Mouse (Mus musculus) kidney, embryonic 15.5 days (tissue): ENCODE results near the gene Camk2b. TPM values are rescaled to one million over a fixed set of nuclear protein-coding genes. Genes with fewer than 3 reads are reported as not detected.
"Not testable (repeated sequence)": the region's sequence is repeated elsewhere in the genome, so short reads cannot be mapped to it uniquely, and the experiment has no call there.

Experiments
- ATAC-seq: fragments of 200-750 bp; cut with Nextera tagmentation; replicated peaks from 2 replicates; pipeline ENCODE4 v1.8.0; 2017; ENCODE audit warnings: moderate TSS enrichment; ENCODE audit not compliant: low FRiP score
- H3K27ac ChIP-seq: fragments of 300-500 bp; sonication (generic); 2 replicates; pipeline ENCODE4 v1.5.1; 2015; ENCODE audit warnings: mild to moderate bottlenecking, inconsistent platforms
- H3K27me3 ChIP-seq: fragments of 300-500 bp; sonication (generic); 2 replicates; pipeline ENCODE4 v1.6.1; 2015; ENCODE audit warnings: inconsistent platforms
- H3K36me3 ChIP-seq: fragments of 300-500 bp; sonication (generic); 2 replicates; pipeline ENCODE4 v1.6.1; 2015; ENCODE audit warnings: inconsistent platforms
- H3K4me1 ChIP-seq: fragments of 300-500 bp; sonication (generic); 2 replicates; pipeline ENCODE4 v1.6.1; 2015; ENCODE audit warnings: inconsistent platforms
- H3K4me2 ChIP-seq: fragments of 300-500 bp; sonication (generic); 2 replicates; pipeline ENCODE4 v1.6.1; 2015; ENCODE audit warnings: moderate library complexity, mild to moderate bottlenecking, inconsistent platforms
- H3K4me3 ChIP-seq: fragments of 300-500 bp; sonication (generic); replicated peaks from 2 replicates; pipeline ENCODE4 v1.5.1; 2015; ENCODE audit warnings: mild to moderate bottlenecking, inconsistent platforms
- H3K9ac ChIP-seq: fragments of 300-500 bp; sonication (generic); 2 replicates; pipeline ENCODE4 v1.6.1; 2015; ENCODE audit warnings: mild to moderate bottlenecking, inconsistent platforms
- H3K9me3 ChIP-seq: fragments of 300-500 bp; sonication (generic); replicated peaks from 2 replicates; pipeline ENCODE4 v1.6.1; 2016; ENCODE audit warnings: inconsistent platforms
- WGBS: fragments of 180-500 bp; shearing (Covaris S2); methylation state at CpG from one replicate; pipeline ENCODE4 v1.1.7; 2015; ENCODE audit warnings: mixed read lengths; 5-methylcytosine and 5-hydroxymethylcytosine counted together
- polyA plus RNA-seq: library from polyadenylated mRNA; unstranded; fragments of >200 nt; fragmentation: Nextera tagmentation; extraction: Ambion mirVana; gene quantifications from 2 replicates; pipeline ENCODE4 v1.2.1, GENCODE M21; 2015

Gene Camk2b
- 4.3 and 4.5 TPM in 2 replicates for polyA plus RNA-seq

DNA sequence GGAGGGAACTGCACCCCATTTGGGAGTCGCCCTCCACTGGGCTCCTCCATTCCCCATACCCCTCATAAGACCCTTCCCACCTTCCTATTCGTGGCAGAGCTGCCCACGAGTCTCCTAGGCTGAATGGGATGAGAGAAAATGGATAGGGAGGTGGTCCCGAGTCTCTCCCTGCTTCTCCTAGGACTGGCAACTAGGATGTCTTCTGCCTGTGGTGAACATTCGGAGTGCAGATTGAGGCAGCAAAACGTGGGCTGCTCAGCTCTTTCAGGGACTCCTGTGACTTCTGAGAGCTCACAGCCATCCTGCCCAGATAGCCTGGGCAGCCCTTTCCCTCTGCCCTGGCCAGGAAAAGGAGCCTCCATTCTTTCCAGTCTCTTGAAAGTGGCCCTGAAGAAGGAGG, at the start of gene Camk2b:
TSS of gene Camk2b (minus strand) at position 187 of the 400 bp plus-strand sequence.
- no peaks in the 10 kb centered on the region for H3K36me3 ChIP-seq
- ATAC-seq: no peak
- peak within 1 kb of the TSS; percentile 61 for H3K4me3 ChIP-seq
- 7% methylated on average over 6 of the region's 6 CpGs for WGBS
- H3K9me3 ChIP-seq: no peaks in the 10 kb centered on the region
- peaks cover 88% of the 10 kb centered on the region for H3K27me3 ChIP-seq
- no peak within 1 kb of the TSS for H3K27ac ChIP-seq
- H3K9ac ChIP-seq: peak within 1 kb of the TSS; percentile 43
- H3K4me1 ChIP-seq: peaks cover 25% of the 10 kb centered on the region
- H3K4me2 ChIP-seq: peak within 1 kb of the TSS; percentile 99

DNA sequence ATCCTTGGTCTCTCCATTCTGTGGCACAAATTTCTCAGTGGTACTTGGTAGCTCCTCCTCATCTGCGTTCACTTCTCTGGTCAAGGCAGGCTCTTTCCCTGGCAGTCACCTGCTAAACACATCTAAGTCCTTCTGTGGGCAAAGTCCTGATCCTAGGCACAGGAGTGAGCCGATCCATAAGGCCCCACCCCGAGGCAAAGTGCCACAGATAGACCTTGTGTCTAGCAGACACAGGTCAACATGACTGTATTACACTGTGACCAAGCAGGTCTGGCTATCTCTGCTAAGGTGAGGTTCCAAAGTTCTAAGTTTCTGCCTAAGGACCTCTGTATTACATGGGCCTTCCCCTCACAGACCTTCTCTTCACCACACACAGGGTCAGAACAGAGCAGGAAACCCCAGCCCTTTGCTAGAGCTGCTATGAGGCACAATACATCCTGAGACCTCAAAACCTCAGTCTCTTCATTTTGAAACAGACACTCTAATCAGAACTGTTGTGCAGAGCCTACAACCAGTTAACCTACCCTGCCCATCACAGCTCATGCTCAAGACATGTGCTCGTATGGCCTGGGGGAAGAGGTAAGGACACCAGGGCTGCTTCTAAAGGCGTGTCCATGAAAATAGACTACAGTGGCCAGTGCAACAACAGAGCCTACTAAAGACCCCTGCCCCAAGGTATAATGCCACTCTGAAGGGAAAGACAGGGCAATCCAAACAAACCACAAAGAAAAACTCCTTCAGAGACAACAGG, 45.7 kb upstream of the Camk2b start:
- no peak for ATAC-seq
- 93% methylated on average over 5 of the region's 5 CpGs for WGBS
- H3K27ac ChIP-seq: no peak overlapping the region
- no peak overlapping the region for H3K4me2 ChIP-seq
- no peaks in the 10 kb centered on the region for H3K9me3 ChIP-seq
- no peak overlapping the region for H3K4me3 ChIP-seq
- peaks cover 69% of the 10 kb centered on the region for H3K36me3 ChIP-seq
- no peak overlapping the region for H3K9ac ChIP-seq
- H3K27me3 ChIP-seq: no peaks in the 10 kb centered on the region
- H3K4me1 ChIP-seq: no peaks in the 10 kb centered on the region

GRCm38 (mm10) chr11:6109990-6110389, 43.8 kb upstream of the Camk2b start:
- no peak for ATAC-seq
- Histone ChIP-seq H3K27me3 (no peaks in the 10 kb centered on the region), H3K4me3 (no peak overlapping the region), H3K27ac (no peak overlapping the region), H3K9me3 (no peaks in the 10 kb centered on the region), H3K9ac (no peak overlapping the region), H3K4me2 (no peak overlapping the region), H3K4me1 (no peaks in the 10 kb centered on the region), H3K36me3 (peaks cover 85% of the 10 kb centered on the region)

DNA sequence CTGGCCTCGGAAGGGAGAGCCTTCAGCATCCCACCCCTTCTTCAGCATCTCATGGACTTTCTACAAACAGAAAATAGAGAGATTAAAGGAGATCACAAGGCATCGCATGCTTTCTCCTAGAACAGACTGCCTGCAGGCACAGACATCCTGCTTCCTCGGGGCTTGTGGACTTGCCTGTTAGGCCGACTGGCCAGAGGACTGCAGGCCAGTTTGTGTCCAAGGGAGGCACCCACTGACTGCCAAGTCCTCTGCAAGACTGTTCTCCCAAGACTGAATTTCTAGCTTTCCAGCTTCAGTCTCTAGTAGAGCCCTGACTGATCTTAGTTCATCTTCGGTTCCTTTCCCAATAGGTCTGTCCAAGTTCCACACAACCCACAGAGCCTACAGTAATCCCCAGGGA, 42.1 kb upstream of the Camk2b start:
- Histone ChIP-seq H3K9me3 (no peaks in the 10 kb centered on the region), H3K36me3 (peaks cover 86% of the 10 kb centered on the region), H3K27me3 (no peaks in the 10 kb centered on the region), H3K4me3 (no peak overlapping the region), H3K4me1 (no peaks in the 10 kb centered on the region), H3K27ac (no peak overlapping the region), H3K4me2 (no peak overlapping the region), H3K9ac (no peak overlapping the region)
- no peak for ATAC-seq
- WGBS: 91% methylated on average over 5 of the region's 5 CpGs

- no peaks in the 10 kb centered on the region for H3K9me3 ChIP-seq
- no peak for ATAC-seq
- 89% methylated on average over 3 of the region's 3 CpGs for WGBS
Observed at GRCm38 (mm10) chr11:6107722-6108121, 41.6 kb upstream of the Camk2b start.

GRCm38 (mm10) chr11:6104734-6105133, 38.6 kb upstream of the Camk2b start:
- Histone ChIP-seq H3K9me3 (no peaks in the 10 kb centered on the region), H3K9ac (no peak overlapping the region), H3K36me3 (peaks cover 52% of the 10 kb centered on the region), H3K4me2 (no peak overlapping the region), H3K4me1 (0 out of 2 replicates have a peak, but pooled peaks cover 2% of the 10 kb centered on the region), H3K4me3 (no peak overlapping the region), H3K27ac (no peak overlapping the region), H3K27me3 (no peaks in the 10 kb centered on the region)
- WGBS: 90% methylated on average over 5 of the region's 5 CpGs
- ATAC-seq: no peak

More at GRCm38 (mm10) chr11:6107722-6108121, 41.6 kb upstream of the Camk2b start:
- H3K27me3 ChIP-seq: no peaks in the 10 kb centered on the region
- H3K9ac ChIP-seq: no peak overlapping the region
- H3K36me3 ChIP-seq: peaks cover 81% of the 10 kb centered on the region
- no peak overlapping the region for H3K27ac ChIP-seq
- H3K4me1 ChIP-seq: no peaks in the 10 kb centered on the region
- no peak overlapping the region for H3K4me3 ChIP-seq
- H3K4me2 ChIP-seq: no peak overlapping the region

DNA sequence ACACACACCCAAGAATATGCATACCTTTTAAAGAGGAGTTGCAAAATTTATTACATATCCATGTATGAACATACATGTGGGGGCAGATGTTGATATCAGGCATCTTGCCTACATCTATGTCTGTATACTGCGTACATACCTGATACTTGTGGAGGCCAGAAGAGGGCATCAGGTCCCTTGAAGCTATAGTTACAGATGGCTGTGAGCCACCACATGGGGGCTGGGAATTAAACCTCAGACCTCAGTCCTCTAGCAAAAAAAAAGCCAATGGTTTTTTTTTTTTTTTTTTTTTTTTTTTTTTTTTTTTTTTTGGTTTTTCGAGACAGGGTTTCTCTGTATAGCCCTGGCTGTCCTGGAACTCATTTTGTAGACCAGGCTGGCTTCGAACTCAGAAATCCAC, 30.5 kb upstream of the Camk2b start:
- ATAC-seq, H3K9ac ChIP-seq, H3K4me1 ChIP-seq, H3K4me3 ChIP-seq, H3K4me2 ChIP-seq, H3K27ac ChIP-seq, H3K9me3 ChIP-seq, H3K36me3 ChIP-seq, H3K27me3 ChIP-seq: not testable (repeated sequence)
- WGBS: 87% methylated on average over 3 of the region's 3 CpGs

- Histone ChIP-seq H3K4me3 (no peak overlapping the region), H3K27ac (no peak overlapping the region), H3K4me2 (no peak overlapping the region), H3K9me3 (no peaks in the 10 kb centered on the region), H3K27me3 (no peaks in the 10 kb centered on the region), H3K4me1 (peaks cover 12% of the 10 kb centered on the region), H3K9ac (no peak overlapping the region), H3K36me3 (no peaks in the 10 kb centered on the region)
- 55% methylated on average over 4 of the region's 4 CpGs for WGBS
- ATAC-seq: no peak
Observed at GRCm38 (mm10) chr11:6086991-6087390, 20.8 kb upstream of the Camk2b start.

- no peak for ATAC-seq
- WGBS: 89% methylated on average over 2 of the region's 2 CpGs
Observed at GRCm38 (mm10) chr11:6078737-6079136, 12.6 kb upstream of the Camk2b start.

GRCm38 (mm10) chr11:6075618-6076066, 9.5 kb upstream of the Camk2b start:
- no peaks in the 10 kb centered on the region for H3K4me1 ChIP-seq
- 76% methylated on average over 8 of the region's 8 CpGs for WGBS
- 0 out of 2 replicates have a peak, but pooled peaks cover 7% of the 10 kb centered on the region for H3K27me3 ChIP-seq
- H3K9ac ChIP-seq: no peak overlapping the region
- H3K4me2 ChIP-seq: no peak overlapping the region
- H3K36me3 ChIP-seq: no peaks in the 10 kb centered on the region
- H3K4me3 ChIP-seq: no peak overlapping the region
- H3K9me3 ChIP-seq: no peaks in the 10 kb centered on the region
- ATAC-seq: no peak
- H3K27ac ChIP-seq: no peak overlapping the region

More at GRCm38 (mm10) chr11:6078737-6079136, 12.6 kb upstream of the Camk2b start:
- no peaks in the 10 kb centered on the region for H3K4me1 ChIP-seq
- H3K27me3 ChIP-seq: no peaks in the 10 kb centered on the region
- H3K4me3 ChIP-seq: no peak overlapping the region
- H3K4me2 ChIP-seq: no peak overlapping the region
- no peaks in the 10 kb centered on the region for H3K9me3 ChIP-seq
- no peak overlapping the region for H3K27ac ChIP-seq
- no peak overlapping the region for H3K9ac ChIP-seq
- no peaks in the 10 kb centered on the region for H3K36me3 ChIP-seq

GRCm38 (mm10) chr11:6068181-6068957, 2.2 kb upstream of the Camk2b start:
- H3K9ac ChIP-seq: no peak overlapping the region
- 0 out of 2 replicates have a peak, but pooled peaks have one; percentile 24 for ATAC-seq
- no peaks in the 10 kb centered on the region for H3K36me3 ChIP-seq
- no peak overlapping the region for H3K4me3 ChIP-seq
- H3K9me3 ChIP-seq: no peaks in the 10 kb centered on the region
- WGBS: 9% methylated on average over 17 of the region's 19 CpGs
- peaks cover 78% of the 10 kb centered on the region for H3K27me3 ChIP-seq
- peak overlapping the region; percentile 36 for H3K4me2 ChIP-seq
- no peak overlapping the region for H3K27ac ChIP-seq
- peaks cover 25% of the 10 kb centered on the region for H3K4me1 ChIP-seq

DNA sequence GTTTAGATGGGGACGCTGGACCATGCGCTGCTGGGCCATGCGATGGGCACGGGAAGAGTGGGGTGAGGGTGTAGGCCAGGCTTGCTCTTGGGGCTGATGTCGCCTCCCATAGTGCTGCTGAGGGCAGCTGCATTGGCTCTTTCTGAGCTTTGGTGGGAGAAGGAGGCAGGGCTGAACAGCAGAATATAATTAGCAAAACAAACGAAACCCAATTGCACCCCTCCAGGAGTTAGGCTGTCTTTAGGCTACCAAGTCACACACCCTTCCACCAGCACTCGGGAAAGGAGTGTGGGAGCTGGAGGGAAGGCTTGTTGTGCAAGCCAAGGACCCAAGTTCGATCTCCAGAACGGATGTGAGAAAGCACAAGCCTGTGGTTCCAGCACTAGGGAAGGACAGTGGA, 998 bp upstream of the Camk2b start:
- Histone ChIP-seq H3K36me3 (no peaks in the 10 kb centered on the region), H3K4me3 (no peak overlapping the region), H3K9ac (no peak overlapping the region), H3K9me3 (no peaks in the 10 kb centered on the region), H3K27me3 (peaks cover 89% of the 10 kb centered on the region), H3K4me2 (no peak overlapping the region), H3K27ac (no peak overlapping the region), H3K4me1 (peaks cover 25% of the 10 kb centered on the region)
- ATAC-seq: no peak
- WGBS: 46% methylated on average over 9 of the region's 9 CpGs
